Mouse (Mus musculus) thymus, adult 2 months (tissue): Measurements from ENCODE around the gene Zscan26.

Source experiments
- CTCF ChIP-seq: fragments of 200-500 bp; IDR thresholded peaks from 2 replicates; pipeline ENCODE4 v1.5.1; 2012; ENCODE audit warnings: mild to moderate bottlenecking, control low read depth, low read length, moderate library complexity, borderline replicate concordance; ENCODE audit not compliant: control insufficient read depth, poor library complexity, insufficient read depth; ENCODE audit errors: extremely low read depth
- POLR2A ChIP-seq: fragments of 200-500 bp; IDR thresholded peaks from 2 replicates; pipeline ENCODE4 v1.6.1; 2012; ENCODE audit warnings: mild to moderate bottlenecking, low read length, control low read depth, moderate library complexity; ENCODE audit not compliant: control insufficient read depth, poor library complexity, insufficient read depth; ENCODE audit errors: extremely low read depth

GRCm38 (mm10) chr13:21402848-21403247 lies 50.7 kb downstream of the Zscan26 start:
- no peak for TF ChIP-seq CTCF
- no peak for TF ChIP-seq POLR2A
